Mouse (Mus musculus) right cerebral cortex, postnatal 10 days (tissue): ENCODE measurements around the gene Cym.

Experiments
- DNase-seq, 2 experiments: peaks; one replicate each; pipeline ENCODE4 v3.0.0; 2021; ENCODE audit warnings: low spot score in 2 of 2

The Cym gene

DNA sequence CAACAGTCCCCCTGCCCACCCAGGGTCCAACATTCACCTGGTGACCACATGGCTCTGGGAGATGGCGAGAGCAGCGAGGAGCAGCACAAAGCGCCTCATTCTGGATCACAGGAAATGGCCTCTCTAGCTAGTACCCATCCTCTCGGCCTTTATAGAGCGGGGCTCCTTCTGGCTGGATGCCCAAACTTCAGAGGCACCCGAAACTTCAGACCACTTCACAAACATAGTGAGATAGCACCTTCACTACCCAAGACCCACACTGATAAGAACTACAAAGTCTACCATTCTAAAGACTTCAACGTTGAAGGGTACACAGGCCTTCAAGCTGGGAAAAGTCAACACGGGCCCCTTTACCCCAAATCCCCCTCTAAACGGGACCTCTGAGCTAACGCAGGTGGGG lies at the start of gene Cym:
Gene Cym (minus strand): TSS at position 125 of the 400 bp plus-strand sequence.
- DNase-seq, result no peak

DNA sequence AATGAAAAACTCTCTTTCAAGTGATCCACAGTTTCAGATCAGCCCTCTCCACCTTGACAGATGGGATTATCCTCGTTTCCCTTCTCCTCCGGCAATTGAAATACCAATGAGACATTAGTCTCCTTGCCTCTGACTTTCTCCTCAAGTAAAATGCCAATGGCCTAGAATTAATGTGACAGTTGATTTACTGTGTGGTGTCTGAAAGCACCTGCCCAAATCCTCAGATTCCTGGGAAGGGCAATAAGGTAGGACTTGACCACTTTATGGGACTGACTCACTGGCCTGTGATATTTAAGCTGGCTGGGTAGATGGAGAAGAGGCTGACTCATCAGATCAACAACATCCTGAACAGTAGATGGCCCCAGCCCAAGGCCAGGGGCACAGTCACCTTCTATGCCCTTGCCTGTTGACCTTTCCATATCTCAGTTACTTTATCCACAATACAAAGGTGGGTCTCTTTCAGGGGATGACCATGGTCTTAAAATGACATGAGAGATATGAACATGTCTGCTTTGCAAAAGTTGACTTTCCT lies 45.3 kb upstream of the Cym start:
- DNase-seq, result no peak

DNA sequence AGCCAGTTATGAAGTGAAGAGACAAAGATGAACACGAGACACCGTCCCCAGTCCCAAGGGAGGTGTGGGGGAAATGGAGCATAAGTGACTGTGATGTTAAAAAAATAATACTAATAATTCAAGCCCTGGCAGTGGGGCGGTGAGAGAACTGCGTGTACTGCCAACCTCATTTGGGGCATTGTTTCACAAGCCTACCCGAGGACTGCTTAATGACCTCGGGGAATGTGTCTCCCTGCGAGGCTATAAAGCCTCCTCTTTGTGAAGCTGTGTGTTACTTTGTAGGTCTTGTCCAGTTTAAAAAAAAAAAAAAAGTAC lies 40.3 kb upstream of the Cym start:
- no peak for DNase-seq

DNA sequence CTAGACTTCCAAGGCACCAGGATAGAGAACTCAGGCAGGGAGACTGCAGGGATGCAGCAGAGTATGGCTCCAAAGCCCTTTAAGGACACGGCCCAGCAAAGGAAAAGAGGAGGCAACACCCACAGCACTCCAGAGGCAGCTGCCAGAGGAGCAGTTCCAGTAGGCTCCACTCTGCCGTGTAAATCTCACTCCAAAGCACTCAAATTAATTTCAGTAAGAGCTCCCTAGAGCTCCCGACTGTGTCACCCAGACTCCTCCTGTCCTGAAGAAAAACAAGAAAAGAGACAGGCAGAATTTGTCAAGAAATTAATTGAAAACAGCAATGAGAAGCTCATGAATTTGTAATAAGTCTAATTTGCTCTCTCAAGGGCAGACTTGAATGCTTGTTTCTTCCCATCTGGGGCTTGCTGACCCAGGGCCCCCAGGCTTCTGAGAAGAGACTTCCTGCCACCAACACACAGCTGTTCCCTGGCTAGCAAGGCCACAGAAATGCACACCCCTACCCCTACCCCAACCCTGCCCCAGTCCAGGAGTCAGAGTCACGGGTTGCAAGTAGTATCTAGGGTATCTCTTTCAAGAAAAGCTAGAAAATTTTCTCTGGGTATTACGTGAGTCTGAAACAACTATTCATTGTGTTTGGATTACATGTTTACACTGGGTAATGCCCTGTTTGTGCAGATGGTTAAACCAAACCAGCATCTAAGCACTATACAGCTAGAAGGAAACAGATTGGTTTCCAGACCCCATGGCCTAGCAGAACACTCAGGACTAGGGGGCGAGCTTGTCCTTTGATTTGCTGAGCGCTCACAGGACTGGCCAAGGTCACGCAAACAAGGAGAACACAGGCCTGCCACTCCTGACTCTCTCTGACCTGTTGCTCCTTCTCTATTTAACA lies 39.7 kb upstream of the Cym start:
- peak in 1 of 2 experiments; percentile 43 for DNase-seq

DNA sequence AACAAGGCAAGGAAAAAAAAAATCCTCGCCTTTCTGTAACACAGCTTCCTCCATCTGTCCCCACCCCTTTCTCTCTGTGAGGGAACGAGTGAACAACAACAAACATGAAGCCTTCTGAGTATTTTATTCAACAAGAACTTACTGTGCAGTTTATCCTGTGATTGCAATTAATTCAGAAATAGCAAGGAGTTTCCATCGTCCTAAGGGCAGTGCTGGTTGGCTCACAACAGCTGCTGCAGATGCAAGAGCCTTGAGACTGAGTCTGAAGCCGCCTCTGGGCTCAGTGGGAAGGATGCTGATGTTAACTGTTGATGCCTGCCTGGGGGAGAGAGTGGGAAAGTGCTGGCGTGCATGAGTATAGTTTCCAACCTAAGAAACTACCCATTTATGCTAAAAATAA lies 36.4 kb upstream of the Cym start:
- DNase-seq, result no peak

DNA sequence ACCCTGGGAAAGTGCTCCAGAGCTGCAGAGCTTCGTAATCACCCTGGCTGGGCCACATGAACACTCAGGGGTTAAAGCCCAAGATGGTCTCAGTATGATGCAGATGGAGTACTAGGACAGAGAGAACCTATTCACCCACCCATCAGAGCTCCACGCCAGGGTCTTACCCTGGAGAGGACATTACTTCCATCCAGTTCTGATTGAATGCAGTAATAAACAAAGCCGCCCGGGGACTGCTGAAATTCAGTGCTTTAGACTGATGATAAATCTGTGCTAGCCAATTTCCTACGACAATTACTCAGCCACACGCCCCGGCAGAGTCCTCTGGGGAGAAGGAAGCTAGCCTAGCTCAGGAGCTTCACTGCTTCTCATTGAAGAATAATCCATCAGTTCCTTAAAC lies 35.2 kb upstream of the Cym start:
- DNase-seq, result no peak

DNA sequence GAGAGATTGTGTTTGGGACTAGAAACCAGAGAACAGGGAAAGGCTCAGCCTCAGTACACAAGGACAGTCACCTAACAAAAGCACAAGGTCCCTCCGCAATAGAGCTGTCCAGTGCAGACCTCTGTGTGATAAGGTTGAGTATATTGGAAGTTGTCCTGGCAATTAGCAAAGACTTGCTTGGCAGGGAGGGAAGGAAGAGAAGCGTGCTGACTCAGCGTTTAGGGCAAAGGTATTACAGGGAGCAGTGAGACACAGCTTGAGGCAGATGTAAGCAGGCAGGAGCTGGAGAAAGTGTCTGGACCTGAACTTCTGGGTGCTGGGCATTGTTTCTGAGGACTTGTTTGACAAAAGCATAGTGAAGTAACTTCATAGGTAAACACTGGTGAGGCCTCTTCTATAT lies 34.5 kb upstream of the Cym start:
- no peak for DNase-seq

DNA sequence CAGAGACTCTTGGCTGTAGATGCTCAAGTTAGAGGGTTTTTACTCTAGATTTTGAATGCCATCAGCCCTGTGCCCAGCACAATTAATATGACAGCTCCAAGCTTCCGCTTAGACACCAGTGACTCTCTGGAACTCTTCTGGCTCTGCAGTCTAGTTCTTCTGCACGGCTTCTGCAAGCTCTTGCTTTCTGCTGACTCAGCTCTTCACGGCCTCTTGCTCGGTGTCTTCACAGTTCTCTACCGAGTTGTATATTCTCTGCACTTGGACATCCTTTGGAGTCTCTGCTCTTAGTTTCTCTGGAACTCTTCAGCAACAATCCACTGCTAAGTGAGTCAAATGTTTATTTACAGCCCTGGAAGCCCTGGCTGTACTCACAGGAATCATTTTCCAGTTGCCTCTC lies 32.4 kb upstream of the Cym start:
- DNase-seq, result no peak

DNA sequence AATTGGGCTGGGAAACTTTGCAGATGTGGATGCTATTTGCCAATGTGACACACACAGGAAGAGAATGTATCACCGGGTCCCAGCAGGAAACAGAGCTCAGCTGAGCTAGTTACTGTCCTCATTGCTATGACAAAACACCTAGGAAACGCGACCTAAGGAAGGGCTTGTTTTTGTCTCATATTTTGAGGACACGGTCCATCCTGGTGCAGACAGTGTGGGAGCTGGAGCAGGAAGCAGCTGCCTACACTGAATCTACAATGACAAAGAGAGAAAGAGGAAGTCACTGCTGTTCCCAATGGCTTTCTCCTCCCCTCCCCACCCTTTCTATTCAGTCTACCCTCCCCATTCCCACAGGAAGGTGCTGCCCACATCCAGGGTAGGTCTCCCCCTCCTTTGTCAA lies 30.5 kb upstream of the Cym start:
- DNase-seq, result no peak

DNA sequence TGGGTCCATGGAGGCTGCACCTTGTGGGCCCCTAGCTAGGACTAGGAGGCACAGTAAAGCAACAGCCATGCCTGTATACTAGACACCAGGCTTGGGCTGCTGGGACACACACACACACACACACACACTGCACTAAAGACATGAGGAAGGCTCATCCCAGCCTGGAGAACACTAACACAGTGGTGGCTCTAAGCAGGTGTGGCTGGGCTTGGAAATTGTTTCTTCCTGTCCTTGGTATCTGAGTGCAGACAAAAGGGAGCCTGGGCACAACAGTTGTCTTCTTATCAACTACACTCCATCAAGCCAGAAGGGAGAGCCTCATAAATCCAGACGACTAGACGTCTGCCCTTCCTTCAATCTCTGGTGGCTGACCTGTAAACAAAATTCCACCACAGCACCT lies 28.8 kb upstream of the Cym start:
- DNase-seq, result no peak

DNA sequence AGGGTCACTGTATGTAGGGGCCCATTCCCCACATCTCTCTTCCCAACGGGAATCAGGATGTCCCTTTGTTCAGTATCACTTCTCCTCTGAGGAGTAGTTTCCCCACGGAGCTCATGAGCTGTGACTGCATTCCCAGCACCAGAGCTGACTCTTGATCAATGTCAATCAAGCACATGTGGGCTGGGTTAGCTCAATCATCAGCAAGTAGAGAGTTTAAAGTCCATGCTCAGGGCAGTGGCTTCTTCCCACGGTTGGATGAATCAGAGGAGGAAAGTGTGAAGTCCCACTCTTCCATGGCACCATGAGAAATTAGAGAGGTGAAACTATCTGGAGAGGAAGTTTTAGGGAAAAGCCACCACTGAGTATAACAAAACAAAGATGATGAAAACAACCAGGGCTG lies 27.5 kb upstream of the Cym start:
- no peak for DNase-seq

DNA sequence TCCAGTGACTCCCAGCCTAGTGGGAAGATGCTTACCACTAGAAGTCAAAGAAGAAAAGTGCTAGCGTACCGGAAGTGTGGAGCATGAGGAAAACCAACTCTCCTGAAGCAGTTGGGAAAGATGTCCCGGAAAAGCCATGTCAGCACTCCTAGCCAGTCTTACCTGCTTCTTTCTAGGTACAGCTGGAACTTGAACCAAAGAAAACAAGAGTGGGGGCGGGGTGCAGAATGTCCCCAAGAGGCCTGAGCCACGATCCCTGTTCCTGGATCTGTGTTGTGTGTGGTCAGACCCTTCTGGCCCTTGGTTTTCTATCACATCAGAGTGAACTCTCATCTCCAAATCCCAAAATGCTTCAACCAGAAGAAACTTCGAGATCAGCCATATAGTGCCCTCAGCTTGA lies 25.3 kb upstream of the Cym start:
- no peak for DNase-seq

DNA sequence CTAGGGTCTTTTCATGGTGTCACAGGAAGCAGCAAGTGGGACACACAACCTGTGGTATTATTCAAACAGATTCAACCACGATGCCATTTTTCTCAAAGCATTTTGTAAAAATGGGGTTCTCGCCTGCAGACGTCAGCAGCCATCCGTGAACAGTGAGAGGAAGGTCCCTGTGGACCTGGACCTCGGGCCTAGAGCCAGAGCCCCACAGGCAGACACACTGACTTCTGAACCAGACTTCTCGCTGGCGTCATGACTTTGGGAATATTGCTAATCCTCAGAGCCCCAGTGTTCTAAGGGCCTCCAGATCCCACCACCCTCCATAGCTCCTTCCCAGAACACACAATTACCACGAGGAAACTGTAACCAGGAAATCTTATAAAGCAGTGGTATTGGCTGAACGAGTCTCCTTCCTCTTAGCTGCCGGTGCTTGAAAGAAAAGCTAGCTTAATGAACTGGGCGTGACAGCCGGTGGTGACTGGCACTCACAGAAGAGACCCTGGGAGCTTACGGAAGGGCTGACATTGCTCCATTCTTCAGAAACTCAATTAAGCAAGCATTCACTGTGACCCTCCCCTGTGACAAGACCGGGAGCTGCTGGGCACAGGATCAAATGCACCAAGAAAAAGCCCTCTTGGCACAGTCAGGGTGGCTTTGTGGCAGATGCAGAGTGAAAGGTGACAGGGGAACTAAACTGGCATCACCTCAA lies 20.0 kb upstream of the Cym start:
- DNase-seq, result no peak

DNA sequence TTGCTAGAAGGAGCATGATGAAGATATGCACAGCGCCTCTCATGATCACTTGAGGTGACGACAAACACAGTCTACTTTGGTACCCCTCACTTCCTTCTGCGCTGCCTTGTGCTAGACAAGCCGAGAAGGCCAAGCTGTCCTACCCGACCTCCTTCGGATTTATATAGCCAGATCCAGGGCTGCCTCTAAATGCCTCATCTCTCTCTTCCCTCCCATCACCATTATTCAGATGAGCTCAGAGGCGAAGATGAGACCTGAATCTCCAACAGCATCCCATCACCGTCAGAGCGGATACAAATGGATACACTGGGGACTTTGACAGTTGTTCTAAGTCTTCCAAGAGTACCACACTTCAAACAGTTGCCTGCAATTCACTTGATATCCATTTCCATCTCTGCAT lies 18.1 kb upstream of the Cym start, which contains the start of gene Prok1:
Gene Prok1 (minus strand): TSS at position 101 of the 400 bp plus-strand sequence.
- DNase-seq, result no peak

DNA sequence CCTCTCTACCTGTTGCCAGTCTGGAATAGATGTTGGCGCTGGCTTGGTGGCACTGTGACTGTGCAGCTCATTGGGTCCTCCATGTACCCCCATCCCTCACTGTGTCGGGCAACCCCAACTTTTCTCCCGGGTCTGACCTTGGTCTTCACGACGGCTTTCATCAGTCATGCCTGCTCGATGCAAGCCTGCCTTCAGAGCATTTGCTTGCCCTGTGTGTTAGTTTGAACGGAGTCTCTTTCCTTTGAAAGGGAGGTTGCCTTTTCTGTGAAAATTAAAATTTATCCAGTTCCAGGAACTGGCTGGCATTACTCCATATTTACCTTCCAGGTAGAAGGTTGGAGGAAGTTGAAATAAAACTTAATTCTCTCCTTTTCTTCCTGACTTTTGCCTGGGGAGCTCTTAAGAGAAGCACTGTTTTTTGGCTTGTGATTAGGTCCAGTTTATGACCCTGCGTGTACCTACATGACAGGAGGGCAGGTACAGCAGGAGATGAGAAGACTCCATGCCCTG lies 17.0 kb upstream of the Cym start:
- DNase-seq, result no peak

DNA sequence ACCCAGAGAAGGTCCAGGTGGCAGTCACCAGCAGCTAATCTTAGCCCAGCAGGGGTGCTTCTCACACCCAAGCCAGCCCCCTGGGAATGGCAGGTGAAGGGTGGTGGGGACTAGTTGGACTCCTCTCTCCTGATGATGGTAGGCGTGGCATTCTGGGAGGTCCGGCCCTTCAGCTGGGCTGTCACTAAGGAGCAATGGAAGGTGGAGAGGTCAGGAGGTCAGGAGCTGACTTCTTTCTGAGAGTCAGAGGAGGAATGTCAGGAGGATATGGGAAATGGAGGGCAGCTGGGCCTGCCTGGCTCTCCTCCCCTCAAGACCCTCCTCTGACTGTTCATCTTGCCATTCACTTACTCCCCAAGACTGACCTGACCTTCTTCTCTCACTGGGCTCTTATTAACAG lies 16.5 kb upstream of the Cym start:
- no peak for DNase-seq

DNA sequence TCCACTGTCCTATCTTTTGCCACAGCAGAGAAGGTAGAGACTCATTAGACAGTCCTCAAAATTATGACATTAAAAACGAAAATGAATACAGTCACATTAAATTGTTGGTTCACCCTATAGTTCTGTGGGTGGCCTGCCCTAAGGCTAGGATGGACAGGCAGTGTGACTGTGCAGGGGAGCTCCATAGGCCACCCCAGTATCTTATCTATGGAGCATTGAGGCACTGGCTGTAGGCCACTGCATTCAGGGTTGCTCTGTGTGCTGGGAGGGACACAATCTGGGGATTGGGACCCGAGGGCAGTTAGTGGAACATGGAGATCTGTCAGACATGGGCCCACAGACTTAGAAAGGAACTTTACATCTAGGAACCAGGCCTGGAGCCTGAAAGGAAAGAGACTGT lies 12.4 kb upstream of the Cym start:
- no peak for DNase-seq

DNA sequence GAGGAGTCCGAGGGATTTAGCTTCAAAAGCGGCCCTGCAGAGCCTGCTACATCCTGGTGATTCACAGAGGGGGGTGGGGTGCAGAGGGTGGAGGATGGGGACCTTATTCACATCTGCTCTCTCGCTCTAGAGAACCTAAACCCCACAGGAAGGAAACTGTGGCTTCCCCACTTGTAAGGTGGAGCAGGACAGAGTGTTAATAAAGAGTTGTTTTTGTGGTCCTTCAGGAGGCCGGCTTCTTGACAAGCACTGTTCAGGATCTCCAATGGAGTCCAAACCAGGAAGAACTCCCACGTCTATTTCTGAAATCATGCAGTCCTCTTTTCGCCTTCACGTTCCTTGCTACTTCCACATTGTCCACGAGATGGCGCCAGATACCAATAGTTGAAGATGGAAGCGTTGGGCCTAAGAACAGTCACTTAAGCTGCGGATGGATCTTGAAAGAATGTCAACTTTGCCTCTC lies 11.8 kb upstream of the Cym start:
- peak; percentile 86 to 93 for DNase-seq

DNA sequence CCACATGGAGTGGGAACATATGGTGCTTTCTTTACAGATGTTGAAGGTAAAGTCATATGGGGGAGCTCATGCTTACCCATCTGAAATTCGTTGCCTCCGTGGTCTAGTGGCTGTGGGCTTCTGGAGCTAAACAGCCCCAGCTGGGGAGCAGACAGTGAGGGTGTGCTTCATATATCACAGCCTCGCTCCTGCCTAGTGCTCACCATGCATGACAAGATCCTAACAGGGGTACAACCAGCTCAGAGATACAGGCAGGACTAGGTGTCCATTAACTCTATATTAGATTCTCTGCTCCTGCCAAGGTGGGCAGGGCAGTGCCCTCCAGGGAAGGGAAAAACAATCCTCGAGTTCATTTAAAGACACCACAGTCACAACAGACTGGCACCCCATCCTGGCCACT lies 9.7 kb upstream of the Cym start:
- no peak for DNase-seq

DNA sequence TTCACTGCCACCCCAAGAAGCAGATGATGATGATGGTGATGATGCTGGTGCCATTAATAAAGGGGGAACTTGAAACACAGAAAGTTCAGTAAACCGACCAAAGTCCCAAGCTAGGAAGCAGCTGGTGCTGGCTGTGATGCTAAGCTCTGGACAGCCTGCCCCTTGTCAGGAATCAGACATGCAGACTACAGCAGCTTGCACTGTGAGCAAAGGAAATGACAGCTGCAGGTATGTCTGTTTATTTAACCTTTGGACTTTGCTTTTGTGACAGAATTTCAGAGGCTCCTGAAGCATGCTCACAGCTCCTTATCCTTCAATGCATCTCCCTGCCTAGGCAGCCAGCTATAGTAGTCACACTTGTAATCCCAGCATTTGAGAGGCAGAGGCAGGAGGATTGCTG lies 9.0 kb upstream of the Cym start, which contains the start of gene A630076J17Rik:
Gene A630076J17Rik (plus strand): TSS at position 88 of the 400 bp plus-strand sequence.
- no peak for DNase-seq

DNA sequence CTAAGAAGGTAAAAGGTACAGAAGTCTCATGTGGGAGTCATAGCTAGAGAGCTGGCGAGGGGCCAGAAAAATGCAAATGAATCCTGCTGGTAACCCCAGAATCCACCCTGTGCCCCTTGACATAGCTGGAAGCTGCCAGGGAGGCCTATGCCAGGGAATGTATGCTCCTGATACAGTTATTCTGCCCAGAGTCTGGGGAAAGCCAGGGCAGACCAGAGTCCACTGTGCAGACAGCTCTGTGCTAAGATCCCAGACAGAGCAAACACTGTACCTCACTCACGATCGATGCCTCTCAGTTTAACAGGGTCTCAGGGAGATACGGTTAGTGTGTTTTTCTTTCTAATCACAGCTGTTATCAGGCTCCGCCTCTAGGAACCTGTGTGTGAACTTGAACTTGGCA lies 8.3 kb upstream of the Cym start:
- no peak for DNase-seq

DNA sequence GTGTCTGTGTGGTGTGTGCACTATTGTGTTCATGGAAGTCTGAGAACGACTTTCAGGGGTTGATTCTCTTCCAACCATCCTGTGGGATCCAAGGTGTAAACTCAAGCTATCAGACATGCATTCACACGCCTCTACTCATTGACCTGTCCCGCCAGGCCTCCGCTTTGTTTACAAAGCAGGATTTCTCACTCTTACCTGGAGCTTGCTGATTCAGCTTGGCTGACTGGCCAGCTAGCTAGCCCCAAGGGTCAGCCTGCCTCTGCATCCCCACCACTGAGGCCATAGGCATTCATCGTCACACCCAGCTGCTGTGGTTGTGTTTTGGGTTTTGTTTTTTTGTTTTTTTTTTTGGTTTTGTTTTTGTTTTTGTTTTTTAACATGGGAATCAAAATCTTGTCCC lies 7.7 kb upstream of the Cym start:
- DNase-seq, result no peak

DNA sequence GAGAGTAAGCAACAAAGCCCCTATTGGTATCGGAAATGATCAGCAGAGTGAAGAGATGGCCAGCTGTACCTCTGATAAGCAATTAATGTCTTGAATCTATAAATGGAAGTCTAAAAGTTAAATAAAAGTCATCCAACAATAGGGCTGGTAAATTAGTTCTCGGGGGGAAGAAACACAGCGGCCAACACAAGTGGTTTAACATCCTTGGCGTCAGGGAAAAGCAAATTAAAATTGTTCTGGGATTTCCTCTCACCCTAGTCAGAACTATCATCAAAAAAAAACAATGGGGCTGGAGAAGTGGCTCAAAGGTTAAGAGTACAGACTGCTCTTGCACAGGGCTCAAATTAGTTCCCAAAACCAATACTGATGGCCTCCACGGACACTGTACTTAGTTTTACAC lies 4.3 kb upstream of the Cym start:
- DNase-seq, result no peak
